Mouse (Mus musculus): ENCODE measurements around the gene Etv5. TPM values are rescaled to one million over a fixed set of nuclear protein-coding genes. Genes with fewer than 3 reads are reported as not detected.

Gene Etv5
- polyA plus RNA-seq, 1 experiment from 2014 or later: 66.8 TPM

GRCm38 (mm10) chr16:22422256-22422655 lies 17.3 kb downstream of the Etv5 start:
- DNase-seq (ENCODE audit: low spot score): no peak
- Histone ChIP-seq H3K27ac (no peak overlapping the region), H3K4me3 (no peak overlapping the region), H3K27me3 (ENCODE audit: low read depth, poor library complexity, severe bottlenecking) (no peaks in the 10 kb centered on the region), H3K9me3 (replicated peaks) (no peaks in the 10 kb centered on the region), H3K4me1 (no peaks in the 10 kb centered on the region), H3K36me3 (peaks cover 86% of the 10 kb centered on the region)
- 87% methylated on average over 5 of the region's 5 CpGs for WGBS

- no peak for DNase-seq (ENCODE audit: low spot score)
- Histone ChIP-seq H3K27ac (no peak overlapping the region), H3K27me3 (ENCODE audit: low read depth, poor library complexity, severe bottlenecking) (no peaks in the 10 kb centered on the region), H3K4me1 (no peaks in the 10 kb centered on the region), H3K4me3 (no peak overlapping the region), H3K36me3 (peaks cover 69% of the 10 kb centered on the region), H3K9me3 (replicated peaks) (no peaks in the 10 kb centered on the region)
- 95% methylated on average over 7 of the region's 7 CpGs for WGBS
Observed at GRCm38 (mm10) chr16:22417931-22418330, 21.6 kb downstream of the Etv5 start.

GRCm38 (mm10) chr16:22417044-22417443 lies 22.5 kb downstream of the Etv5 start:
- H3K27ac ChIP-seq: no peak overlapping the region
- 0 out of 2 replicates have a peak, but pooled peaks cover under 1% of the 10 kb centered on the region for H3K4me1 ChIP-seq
- no peaks in the 10 kb centered on the region for H3K9me3 ChIP-seq (replicated peaks)
- no peaks in the 10 kb centered on the region for H3K27me3 ChIP-seq (ENCODE audit: low read depth, poor library complexity, severe bottlenecking)
- no peak overlapping the region for H3K4me3 ChIP-seq
- no peak for DNase-seq (ENCODE audit: low spot score)
- peaks cover 65% of the 10 kb centered on the region for H3K36me3 ChIP-seq
- 87% methylated on average over 8 of the region's 8 CpGs for WGBS

- WGBS: 68% methylated on average over 6 of the region's 6 CpGs
Observed at GRCm38 (mm10) chr16:22416140-22416848, 23.2 kb downstream of the Etv5 start.

GRCm38 (mm10) chr16:22414205-22414754 lies 25.2 kb downstream of the Etv5 start:
- no peaks in the 10 kb centered on the region for H3K27me3 ChIP-seq (ENCODE audit: low read depth, poor library complexity, severe bottlenecking)
- DNase-seq (ENCODE audit: low spot score): no peak
- H3K4me3 ChIP-seq: no peak overlapping the region
- WGBS: 95% methylated on average over 9 of the region's 9 CpGs
- H3K4me1 ChIP-seq: 0 out of 2 replicates have a peak, but pooled peaks cover 4% of the 10 kb centered on the region
- H3K36me3 ChIP-seq: peaks cover 72% of the 10 kb centered on the region
- no peaks in the 10 kb centered on the region for H3K9me3 ChIP-seq (replicated peaks)
- H3K27ac ChIP-seq: no peak overlapping the region

More at GRCm38 (mm10) chr16:22416140-22416848, 23.2 kb downstream of the Etv5 start:
- H3K4me1 ChIP-seq: 0 out of 2 replicates have a peak, but pooled peaks cover 4% of the 10 kb centered on the region
- H3K36me3 ChIP-seq: peaks cover 66% of the 10 kb centered on the region
- no peaks in the 10 kb centered on the region for H3K9me3 ChIP-seq (replicated peaks)
- no peak for DNase-seq (ENCODE audit: low spot score)
- H3K27me3 ChIP-seq (ENCODE audit: low read depth, poor library complexity, severe bottlenecking): no peaks in the 10 kb centered on the region
- no peak overlapping the region for H3K27ac ChIP-seq
- H3K4me3 ChIP-seq: no peak overlapping the region

GRCm38 (mm10) chr16:22412459-22413229 lies 26.9 kb downstream of the Etv5 start:
- H3K36me3 ChIP-seq: peaks cover 72% of the 10 kb centered on the region
- no peak overlapping the region for H3K4me3 ChIP-seq
- 0 out of 2 replicates have a peak, but pooled peaks cover 4% of the 10 kb centered on the region for H3K4me1 ChIP-seq
- DNase-seq (ENCODE audit: low spot score): no peak
- no peaks in the 10 kb centered on the region for H3K9me3 ChIP-seq (replicated peaks)
- no peaks in the 10 kb centered on the region for H3K27me3 ChIP-seq (ENCODE audit: low read depth, poor library complexity, severe bottlenecking)
- whole genome bisulfite sequencing: 58% methylated on average over 16 of the region's 16 CpGs
- no peak overlapping the region for H3K27ac ChIP-seq

- Histone ChIP-seq H3K9me3 (replicated peaks) (no peaks in the 10 kb centered on the region), H3K36me3 (peaks cover 70% of the 10 kb centered on the region), H3K4me3 (no peak overlapping the region), H3K27ac (no peak overlapping the region), H3K27me3 (ENCODE audit: low read depth, poor library complexity, severe bottlenecking) (no peaks in the 10 kb centered on the region), H3K4me1 (0 out of 2 replicates have a peak, but pooled peaks cover 4% of the 10 kb centered on the region)
- DNase-seq (ENCODE audit: low spot score): no peak
- 60% methylated on average over 11 of the region's 11 CpGs for WGBS
Observed at GRCm38 (mm10) chr16:22411764-22412163, 27.8 kb downstream of the Etv5 start.

GRCm38 (mm10) chr16:22410000-22410399 lies 29.5 kb downstream of the Etv5 start:
- Histone ChIP-seq H3K4me1 (peaks cover 11% of the 10 kb centered on the region), H3K36me3 (peaks cover 83% of the 10 kb centered on the region), H3K9me3 (replicated peaks) (no peaks in the 10 kb centered on the region), H3K27me3 (ENCODE audit: low read depth, poor library complexity, severe bottlenecking) (no peaks in the 10 kb centered on the region), H3K27ac (no peak overlapping the region), H3K4me3 (no peak overlapping the region)
- no peak for DNase-seq (ENCODE audit: low spot score)
- 81% methylated on average over 5 of the region's 5 CpGs for WGBS

GRCm38 (mm10) chr16:22408642-22409360 lies 30.7 kb downstream of the Etv5 start:
- 92% methylated on average over 8 of the region's 8 CpGs for WGBS
- no peaks in the 10 kb centered on the region for H3K9me3 ChIP-seq (replicated peaks)
- no peak overlapping the region for H3K4me3 ChIP-seq
- H3K27me3 ChIP-seq (ENCODE audit: low read depth, poor library complexity, severe bottlenecking): no peaks in the 10 kb centered on the region
- DNase-seq (ENCODE audit: low spot score): no peak
- H3K36me3 ChIP-seq: peaks cover 84% of the 10 kb centered on the region
- H3K27ac ChIP-seq: no peak overlapping the region
- peaks cover 11% of the 10 kb centered on the region for H3K4me1 ChIP-seq

GRCm38 (mm10) chr16:22406747-22407146 lies 32.8 kb downstream of the Etv5 start:
- peaks cover 88% of the 10 kb centered on the region for H3K36me3 ChIP-seq
- DNase-seq (ENCODE audit: low spot score): no peak
- WGBS: 92% methylated on average over 4 of the region's 4 CpGs
- H3K4me1 ChIP-seq: peaks cover 8% of the 10 kb centered on the region
- H3K9me3 ChIP-seq (replicated peaks): no peaks in the 10 kb centered on the region
- H3K27ac ChIP-seq: no peak overlapping the region
- no peaks in the 10 kb centered on the region for H3K27me3 ChIP-seq (ENCODE audit: low read depth, poor library complexity, severe bottlenecking)
- H3K4me3 ChIP-seq: no peak overlapping the region

- Histone ChIP-seq H3K27me3 (ENCODE audit: low read depth, poor library complexity, severe bottlenecking) (no peaks in the 10 kb centered on the region), H3K36me3 (peaks cover 88% of the 10 kb centered on the region), H3K9me3 (replicated peaks) (no peaks in the 10 kb centered on the region), H3K4me3 (no peak overlapping the region), H3K27ac (peak overlapping the region; percentile 21; the same call in 1 of the 2 replicates), H3K4me1 (peaks cover 7% of the 10 kb centered on the region)
- WGBS: 87% methylated on average over 4 of the region's 4 CpGs
- no peak for DNase-seq (ENCODE audit: low spot score)
Observed at GRCm38 (mm10) chr16:22406050-22406449, 33.5 kb downstream of the Etv5 start.

- H3K36me3 ChIP-seq: peaks cover 88% of the 10 kb centered on the region
- no peak for DNase-seq (ENCODE audit: low spot score)
- H3K27ac ChIP-seq: peak overlapping the region; percentile 21; the same call in 1 of the 2 replicates
- H3K4me1 ChIP-seq: peaks cover 7% of the 10 kb centered on the region
- no peaks in the 10 kb centered on the region for H3K27me3 ChIP-seq (ENCODE audit: low read depth, poor library complexity, severe bottlenecking)
- H3K4me3 ChIP-seq: no peak overlapping the region
- WGBS: 76% methylated on average over 10 of the region's 10 CpGs
- no peaks in the 10 kb centered on the region for H3K9me3 ChIP-seq (replicated peaks)
Observed at GRCm38 (mm10) chr16:22405492-22405891, 34.0 kb downstream of the Etv5 start.

Measured in limb, embryonic 10.5 days (tissue).